Mouse (Mus musculus): ENCODE results near the gene Eif4a1. TPM values are rescaled to one million over a fixed set of nuclear protein-coding genes. Genes with fewer than 3 reads are reported as not detected.

Eif4a1 gene
- 820 TPM for polyA plus RNA-seq (2015; fragmentation: Illumina TruSeq; extraction: RNeasy Lipid Tissue Mini Kit (QIAGEN cat#74804); ENCODE audit: insufficient read depth, low replicate concordance)

DNA sequence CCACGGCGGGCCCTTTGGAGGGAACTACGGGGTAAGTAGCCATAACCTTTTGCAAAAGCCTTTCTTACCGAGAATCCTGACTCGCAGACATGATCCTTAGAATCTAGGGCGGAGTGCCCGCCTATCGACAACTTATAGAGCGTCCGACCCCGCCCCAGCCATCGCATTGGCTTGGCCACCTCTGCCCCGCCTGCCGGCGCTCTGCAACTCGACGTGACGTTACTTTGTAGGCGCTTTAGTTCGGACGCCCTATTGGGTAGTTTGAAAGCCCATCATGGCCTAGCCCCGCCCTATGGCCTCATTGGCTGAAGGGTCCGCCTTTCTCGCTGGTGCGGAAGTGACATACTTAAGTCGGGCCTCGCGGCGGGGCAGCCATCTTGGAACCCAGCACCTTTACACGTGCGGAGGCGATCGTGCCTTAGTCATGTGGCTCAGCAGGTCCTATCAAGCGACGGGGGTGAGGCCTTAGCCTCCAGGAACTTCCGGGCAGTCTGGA is at the start of gene Eif4a1:
Gene Eif4a1 (minus strand): TSS at position 213 of the 496 bp plus-strand sequence.

GRCm38 (mm10) chr11:69695361-69696181 is 23.3 kb upstream of the Eif4a1 start, which contains the start of the genes Tnfsf12 and Tnfsfm13:
Gene Tnfsf12 (minus strand): TSS chr11:69695849.
Gene Tnfsfm13 (minus strand): TSS chr11:69696098.

DNA sequence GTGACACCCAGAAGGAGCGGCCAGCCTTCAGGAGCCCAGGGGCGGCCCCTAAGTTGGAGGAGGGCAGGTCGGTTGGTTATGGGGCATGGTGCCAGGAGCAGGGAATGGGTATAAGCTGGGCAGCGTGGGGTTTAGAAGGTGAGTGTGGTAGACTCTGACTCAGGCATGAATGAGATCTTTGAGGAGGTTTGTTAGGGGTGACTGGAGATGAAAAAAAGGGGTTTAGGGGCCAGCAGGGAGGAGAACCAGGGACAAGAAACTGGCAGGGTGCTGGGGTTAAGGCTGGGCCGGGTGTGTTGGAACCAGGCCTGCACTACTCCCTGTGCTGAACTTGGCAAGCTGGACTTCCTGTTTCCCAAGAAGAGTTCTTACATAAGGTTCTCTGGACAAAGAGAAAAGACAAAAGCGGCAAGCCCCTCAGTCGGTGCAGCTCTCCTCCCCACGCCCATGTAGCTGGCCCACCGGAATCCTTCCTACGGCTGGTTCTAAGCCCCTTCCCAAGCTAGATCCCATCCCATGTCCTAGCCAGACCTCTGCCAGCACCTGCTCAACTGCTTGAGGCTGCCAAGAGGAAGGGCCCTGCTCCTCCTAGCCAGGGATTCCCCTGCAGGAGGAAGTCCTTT is 13.4 kb upstream of the Eif4a1 start, which contains the start of gene Tnfsf13:
Gene Tnfsf13 (minus strand): TSS at position 259 of the 623 bp plus-strand sequence.

GRCm38 (mm10) chr11:69681314-69682208 is 9.3 kb upstream of the Eif4a1 start, which contains the start of gene Senp3:
Gene Senp3 (minus strand): TSS chr11:69682084.

DNA sequence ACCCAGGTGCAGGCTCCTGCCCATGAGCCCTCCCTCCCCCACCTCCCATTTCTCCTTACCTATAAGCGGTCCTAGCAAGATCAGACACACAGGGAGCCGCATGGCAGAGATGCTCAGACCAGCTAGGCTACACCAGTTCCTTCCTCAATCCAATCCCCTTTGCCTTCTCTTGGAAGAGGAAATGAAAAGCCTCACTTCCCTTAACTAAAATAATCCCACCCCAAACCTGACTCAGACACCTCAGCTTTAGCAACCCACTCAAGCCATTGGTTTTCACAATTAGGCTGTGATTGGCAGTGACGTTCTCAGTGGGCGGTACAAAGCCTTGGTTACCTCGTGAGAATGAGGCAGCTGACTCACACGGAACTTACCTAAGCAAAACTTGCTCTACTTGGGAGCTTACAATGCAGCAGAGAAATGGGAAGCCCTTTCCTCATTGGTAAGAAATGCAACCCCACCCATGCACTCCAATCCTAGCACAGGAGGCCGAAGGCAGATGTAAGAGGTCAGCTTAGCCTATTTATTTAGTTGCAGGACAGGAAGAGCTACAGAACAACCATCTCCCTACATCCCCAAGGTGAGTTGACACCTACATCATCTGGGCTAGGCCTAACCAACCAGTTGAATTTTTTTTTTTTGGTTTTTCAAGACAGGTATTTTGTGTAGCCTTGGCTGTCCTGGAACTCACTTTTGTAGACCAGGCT is 6.1 kb downstream of the Eif4a1 start, which contains the start of gene Cd68:
Gene Cd68 (minus strand): TSS at position 193 of the 704 bp plus-strand sequence.

DNA sequence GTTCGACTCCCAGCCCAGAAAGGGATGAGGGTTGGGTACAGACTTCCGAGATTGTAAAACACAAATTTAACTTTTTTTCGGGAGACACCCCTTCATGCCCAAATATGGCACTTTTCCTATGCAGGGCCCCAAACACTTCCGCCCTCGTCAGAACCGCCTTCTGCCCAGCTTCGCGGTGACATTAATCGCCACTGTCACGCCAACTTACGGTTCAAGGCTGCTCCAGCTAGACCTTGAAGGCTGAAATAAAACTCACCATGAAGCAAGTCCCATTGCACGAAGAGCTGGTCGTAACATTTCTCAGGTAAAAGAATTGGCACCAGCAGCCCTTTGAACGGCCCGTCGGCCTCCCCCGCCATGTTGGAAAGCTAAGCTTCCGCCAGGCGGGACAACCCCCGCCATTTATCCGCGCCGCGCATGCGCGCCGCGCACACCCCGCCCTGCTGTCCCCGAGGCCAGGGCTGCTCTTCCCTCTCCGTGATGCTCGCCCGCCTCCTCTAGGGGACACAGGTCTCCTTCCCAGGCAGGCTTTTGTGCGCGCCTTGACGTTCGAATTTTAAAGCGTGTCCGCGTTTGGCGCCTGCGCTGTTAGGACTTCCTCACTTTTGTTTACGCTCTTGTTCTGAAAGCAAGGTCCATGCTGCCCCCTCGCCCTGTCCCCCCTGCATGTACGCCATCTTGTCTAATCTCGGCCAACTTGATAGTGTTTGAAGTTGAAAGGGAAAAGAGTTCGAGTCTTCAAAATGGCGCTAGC is 9.8 kb downstream of the Eif4a1 start, which contains the start of gene Mpdu1:
Gene Mpdu1 (minus strand): TSS at position 430 of the 754 bp plus-strand sequence.

DNA sequence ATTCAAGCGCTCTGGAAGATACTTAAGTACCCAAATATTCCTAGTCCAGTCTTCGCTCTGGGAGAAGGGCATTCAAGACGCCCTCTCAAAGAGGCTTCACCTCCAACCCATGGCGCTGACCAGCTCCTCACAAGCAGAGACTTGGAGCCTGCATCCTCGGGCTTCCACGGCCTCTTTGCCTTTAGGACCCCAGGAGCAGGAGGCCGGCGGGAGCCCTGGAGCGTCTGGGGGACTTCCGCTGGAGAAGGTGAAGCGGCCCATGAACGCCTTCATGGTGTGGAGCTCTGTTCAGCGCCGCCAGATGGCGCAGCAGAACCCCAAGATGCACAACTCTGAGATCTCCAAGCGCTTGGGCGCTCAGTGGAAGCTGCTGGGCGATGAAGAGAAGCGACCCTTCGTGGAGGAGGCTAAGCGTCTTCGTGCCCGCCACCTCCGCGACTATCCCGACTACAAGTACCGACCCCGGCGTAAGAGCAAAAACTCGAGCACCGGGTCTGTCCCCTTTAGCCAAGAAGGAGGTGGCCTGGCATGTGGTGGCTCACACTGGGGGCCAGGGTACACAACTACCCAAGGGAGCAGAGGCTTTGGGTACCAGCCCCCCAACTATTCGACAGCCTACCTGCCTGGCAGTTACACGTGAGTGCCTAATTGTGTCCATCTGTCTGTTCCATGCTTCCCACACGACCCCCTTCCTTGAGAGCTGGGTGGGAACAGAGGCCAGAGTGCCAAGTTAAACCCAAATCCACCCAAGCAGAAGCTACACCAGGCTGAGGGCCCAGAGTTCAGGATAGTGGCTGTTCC is 16.8 kb downstream of the Eif4a1 start, which contains the start of gene Sox15:
Gene Sox15 (plus strand): TSS at position 51 of the 801 bp plus-strand sequence.

GRCm38 (mm10) chr11:69632284-69633089 is 39.7 kb downstream of the Eif4a1 start, which contains the start of gene Fxr2:
Gene Fxr2 (plus strand): TSS chr11:69632990.

DNA sequence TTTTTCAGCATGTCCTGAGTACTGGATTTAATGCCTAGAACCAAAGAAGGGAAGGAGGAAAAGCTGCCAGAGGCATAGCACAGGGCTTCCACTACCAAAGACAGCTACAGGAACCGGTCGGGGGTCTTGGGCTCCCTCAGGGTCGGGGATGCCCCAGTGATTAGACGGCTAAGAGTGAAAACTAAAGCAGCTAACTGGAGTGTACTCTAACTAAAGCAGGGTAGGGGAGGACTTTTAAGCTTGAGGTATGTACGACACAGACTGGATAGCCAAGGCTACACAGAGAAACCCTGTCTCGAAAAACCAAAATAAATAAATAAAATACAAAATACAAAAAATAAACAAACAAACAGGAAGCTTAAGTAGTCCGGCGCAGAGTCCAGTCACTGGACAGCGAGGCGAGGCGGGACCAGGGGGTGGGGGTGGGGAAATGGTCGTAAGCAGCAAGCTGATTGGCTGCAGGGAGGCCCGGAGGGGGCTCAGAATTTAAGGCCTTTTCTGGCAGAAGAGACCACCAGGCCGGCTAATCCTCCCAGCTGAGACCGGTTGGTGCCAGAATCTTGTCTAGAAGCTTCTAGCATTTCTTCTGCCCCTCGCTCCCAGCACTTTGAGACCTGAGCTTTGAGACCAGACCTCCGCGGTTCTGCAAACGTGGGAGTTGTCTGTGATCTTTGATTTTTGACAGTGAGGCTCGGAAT is 50.5 kb downstream of the Eif4a1 start, which contains the start of gene Sat2:
Gene Sat2 (plus strand): TSS at position 454 of the 698 bp plus-strand sequence.

DNA sequence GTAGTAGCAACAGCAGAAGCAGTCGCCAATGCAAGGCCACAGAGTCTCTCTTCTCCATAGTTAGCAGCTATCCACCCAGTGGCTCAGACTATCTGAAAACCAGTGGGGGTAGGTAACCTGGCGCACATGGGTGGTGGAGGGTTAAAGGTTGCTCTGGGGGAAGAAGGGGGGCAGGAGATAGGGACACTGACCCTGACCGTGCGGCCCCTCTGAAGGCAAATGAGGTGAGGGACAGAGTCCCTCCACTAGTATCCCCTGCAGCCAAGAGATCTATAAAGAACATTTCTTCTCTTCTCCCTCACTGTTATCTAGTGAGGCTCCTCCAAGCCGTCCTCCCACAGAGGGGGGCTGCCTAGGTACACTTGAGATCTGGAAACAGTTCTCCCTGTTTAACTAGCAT is 54.4 kb downstream of the Eif4a1 start, which contains the start of gene Shbg:
Gene Shbg (minus strand): TSS at position 101 of the 400 bp plus-strand sequence.

Other genes with a start within 250 kb of the Eif4a1 start
- gene Dnah2, start 123.3 kb downstream of the Eif4a1 start, polyA plus RNA-seq (2015; fragmentation: Illumina TruSeq; extraction: RNeasy Lipid Tissue Mini Kit (QIAGEN cat#74804); ENCODE audit: insufficient read depth, low replicate concordance): 0.51 TPM
- gene Efnb3, start 112.2 kb downstream of the Eif4a1 start, polyA plus RNA-seq (2015; fragmentation: Illumina TruSeq; extraction: RNeasy Lipid Tissue Mini Kit (QIAGEN cat#74804); ENCODE audit: insufficient read depth, low replicate concordance): 0.88 TPM
- gene Wrap53, start 92.2 kb downstream of the Eif4a1 start, polyA plus RNA-seq (2015; fragmentation: Illumina TruSeq; extraction: RNeasy Lipid Tissue Mini Kit (QIAGEN cat#74804); ENCODE audit: insufficient read depth, low replicate concordance): 7.7 TPM
- 99.7 TPM for gene Trp53, start 92.1 kb downstream of the Eif4a1 start, polyA plus RNA-seq (2015; fragmentation: Illumina TruSeq; extraction: RNeasy Lipid Tissue Mini Kit (QIAGEN cat#74804); ENCODE audit: insufficient read depth, low replicate concordance)
- 15.0 TPM for gene Atp1b2, start 66.5 kb downstream of the Eif4a1 start, polyA plus RNA-seq (2015; fragmentation: Illumina TruSeq; extraction: RNeasy Lipid Tissue Mini Kit (QIAGEN cat#74804); ENCODE audit: insufficient read depth, low replicate concordance)
- not detected for gene Shbg, start 54.5 kb downstream of the Eif4a1 start, polyA plus RNA-seq (2015; fragmentation: Illumina TruSeq; extraction: RNeasy Lipid Tissue Mini Kit (QIAGEN cat#74804); ENCODE audit: insufficient read depth, low replicate concordance)
- 3.1 TPM for gene Sat2, start 50.4 kb downstream of the Eif4a1 start, polyA plus RNA-seq (2015; fragmentation: Illumina TruSeq; extraction: RNeasy Lipid Tissue Mini Kit (QIAGEN cat#74804); ENCODE audit: insufficient read depth, low replicate concordance)
- gene Fxr2, start 39.4 kb downstream of the Eif4a1 start, polyA plus RNA-seq (2015; fragmentation: Illumina TruSeq; extraction: RNeasy Lipid Tissue Mini Kit (QIAGEN cat#74804); ENCODE audit: insufficient read depth, low replicate concordance): 49.8 TPM
- gene Sox15, start 17.1 kb downstream of the Eif4a1 start, polyA plus RNA-seq (2015; fragmentation: Illumina TruSeq; extraction: RNeasy Lipid Tissue Mini Kit (QIAGEN cat#74804); ENCODE audit: insufficient read depth, low replicate concordance): not detected
- 58.3 TPM for gene Mpdu1, start 9.8 kb downstream of the Eif4a1 start, polyA plus RNA-seq (2015; fragmentation: Illumina TruSeq; extraction: RNeasy Lipid Tissue Mini Kit (QIAGEN cat#74804); ENCODE audit: insufficient read depth, low replicate concordance)
- 75.0 TPM for gene Cd68, start 6.3 kb downstream of the Eif4a1 start, polyA plus RNA-seq (2015; fragmentation: Illumina TruSeq; extraction: RNeasy Lipid Tissue Mini Kit (QIAGEN cat#74804); ENCODE audit: insufficient read depth, low replicate concordance)
- gene Senp3, start 9.7 kb upstream of the Eif4a1 start, polyA plus RNA-seq (2015; fragmentation: Illumina TruSeq; extraction: RNeasy Lipid Tissue Mini Kit (QIAGEN cat#74804); ENCODE audit: insufficient read depth, low replicate concordance): 194 TPM
- 17.3 TPM for gene Tnfsf13, start 13.4 kb upstream of the Eif4a1 start, polyA plus RNA-seq (2015; fragmentation: Illumina TruSeq; extraction: RNeasy Lipid Tissue Mini Kit (QIAGEN cat#74804); ENCODE audit: insufficient read depth, low replicate concordance)
- gene Tnfsf12, start 23.4 kb upstream of the Eif4a1 start, polyA plus RNA-seq (2015; fragmentation: Illumina TruSeq; extraction: RNeasy Lipid Tissue Mini Kit (QIAGEN cat#74804); ENCODE audit: insufficient read depth, low replicate concordance): 12.0 TPM
- 7.2 TPM for gene Tnfsfm13, start 23.7 kb upstream of the Eif4a1 start, polyA plus RNA-seq (2015; fragmentation: Illumina TruSeq; extraction: RNeasy Lipid Tissue Mini Kit (QIAGEN cat#74804); ENCODE audit: insufficient read depth, low replicate concordance)
- 121 TPM for gene Polr2a, start 86.2 kb upstream of the Eif4a1 start, polyA plus RNA-seq (2015; fragmentation: Illumina TruSeq; extraction: RNeasy Lipid Tissue Mini Kit (QIAGEN cat#74804); ENCODE audit: insufficient read depth, low replicate concordance)
- not detected for gene Slc35g3, start 89.5 kb upstream of the Eif4a1 start, polyA plus RNA-seq (2015; fragmentation: Illumina TruSeq; extraction: RNeasy Lipid Tissue Mini Kit (QIAGEN cat#74804); ENCODE audit: insufficient read depth, low replicate concordance)
- gene Zbtb4, start 93.5 kb upstream of the Eif4a1 start, polyA plus RNA-seq (2015; fragmentation: Illumina TruSeq; extraction: RNeasy Lipid Tissue Mini Kit (QIAGEN cat#74804); ENCODE audit: insufficient read depth, low replicate concordance): 27.8 TPM
- 10.8 TPM for gene Chrnb1, start 123.5 kb upstream of the Eif4a1 start, polyA plus RNA-seq (2015; fragmentation: Illumina TruSeq; extraction: RNeasy Lipid Tissue Mini Kit (QIAGEN cat#74804); ENCODE audit: insufficient read depth, low replicate concordance)
- gene Fgf11, start 129.4 kb upstream of the Eif4a1 start, polyA plus RNA-seq (2015; fragmentation: Illumina TruSeq; extraction: RNeasy Lipid Tissue Mini Kit (QIAGEN cat#74804); ENCODE audit: insufficient read depth, low replicate concordance): 2.2 TPM
- gene Tmem102, start 133.2 kb upstream of the Eif4a1 start, polyA plus RNA-seq (2015; fragmentation: Illumina TruSeq; extraction: RNeasy Lipid Tissue Mini Kit (QIAGEN cat#74804); ENCODE audit: insufficient read depth, low replicate concordance): not detected
- gene Gm39566, start 142.9 kb upstream of the Eif4a1 start, polyA plus RNA-seq (2015; fragmentation: Illumina TruSeq; extraction: RNeasy Lipid Tissue Mini Kit (QIAGEN cat#74804); ENCODE audit: insufficient read depth, low replicate concordance): not detected
- gene Spem2, start 146.0 kb upstream of the Eif4a1 start, polyA plus RNA-seq (2015; fragmentation: Illumina TruSeq; extraction: RNeasy Lipid Tissue Mini Kit (QIAGEN cat#74804); ENCODE audit: insufficient read depth, low replicate concordance): not detected
- gene Spem1, start 149.8 kb upstream of the Eif4a1 start, polyA plus RNA-seq (2015; fragmentation: Illumina TruSeq; extraction: RNeasy Lipid Tissue Mini Kit (QIAGEN cat#74804); ENCODE audit: insufficient read depth, low replicate concordance): not detected
- gene Nlgn2, start 165.4 kb upstream of the Eif4a1 start, polyA plus RNA-seq (2015; fragmentation: Illumina TruSeq; extraction: RNeasy Lipid Tissue Mini Kit (QIAGEN cat#74804); ENCODE audit: insufficient read depth, low replicate concordance): 4.4 TPM
- gene Tmem256, start 166.1 kb upstream of the Eif4a1 start, polyA plus RNA-seq (2015; fragmentation: Illumina TruSeq; extraction: RNeasy Lipid Tissue Mini Kit (QIAGEN cat#74804); ENCODE audit: insufficient read depth, low replicate concordance): 87.3 TPM
- gene Plscr3, start 174.0 kb upstream of the Eif4a1 start, polyA plus RNA-seq (2015; fragmentation: Illumina TruSeq; extraction: RNeasy Lipid Tissue Mini Kit (QIAGEN cat#74804); ENCODE audit: insufficient read depth, low replicate concordance): 11.9 TPM
- gene Tnk1, start 186.3 kb upstream of the Eif4a1 start, polyA plus RNA-seq (2015; fragmentation: Illumina TruSeq; extraction: RNeasy Lipid Tissue Mini Kit (QIAGEN cat#74804); ENCODE audit: insufficient read depth, low replicate concordance): 0.26 TPM
- gene Tmem95, start 205.6 kb upstream of the Eif4a1 start, polyA plus RNA-seq (2015; fragmentation: Illumina TruSeq; extraction: RNeasy Lipid Tissue Mini Kit (QIAGEN cat#74804); ENCODE audit: insufficient read depth, low replicate concordance): not detected
- gene Kctd11, start 209.0 kb upstream of the Eif4a1 start, polyA plus RNA-seq (2015; fragmentation: Illumina TruSeq; extraction: RNeasy Lipid Tissue Mini Kit (QIAGEN cat#74804); ENCODE audit: insufficient read depth, low replicate concordance): 4.5 TPM
- gene Acap1, start 223.1 kb upstream of the Eif4a1 start, polyA plus RNA-seq (2015; fragmentation: Illumina TruSeq; extraction: RNeasy Lipid Tissue Mini Kit (QIAGEN cat#74804); ENCODE audit: insufficient read depth, low replicate concordance): 190 TPM
- gene 2810408A11Rik, start 228.6 kb upstream of the Eif4a1 start, polyA plus RNA-seq (2015; fragmentation: Illumina TruSeq; extraction: RNeasy Lipid Tissue Mini Kit (QIAGEN cat#74804); ENCODE audit: insufficient read depth, low replicate concordance): 3.1 TPM
- gene Neurl4, start 228.6 kb upstream of the Eif4a1 start, polyA plus RNA-seq (2015; fragmentation: Illumina TruSeq; extraction: RNeasy Lipid Tissue Mini Kit (QIAGEN cat#74804); ENCODE audit: insufficient read depth, low replicate concordance): 19.6 TPM
- 80.2 TPM for gene Gps2, start 241.5 kb upstream of the Eif4a1 start, polyA plus RNA-seq (2015; fragmentation: Illumina TruSeq; extraction: RNeasy Lipid Tissue Mini Kit (QIAGEN cat#74804); ENCODE audit: insufficient read depth, low replicate concordance)
- 389 TPM for gene Eif5a, start 249.5 kb upstream of the Eif4a1 start, polyA plus RNA-seq (2015; fragmentation: Illumina TruSeq; extraction: RNeasy Lipid Tissue Mini Kit (QIAGEN cat#74804); ENCODE audit: insufficient read depth, low replicate concordance)

All from spleen, adult 10 weeks (tissue).